Mouse (Mus musculus) bone marrow, adult 2 months (tissue): ENCODE results near the gene Eif3d. TPM values are rescaled to one million over a fixed set of nuclear protein-coding genes. Genes with fewer than 3 reads are reported as not detected.

Experiments
- H3K27ac ChIP-seq: fragments of 200-500 bp; 2 replicates; pipeline ENCODE4 v1.5.1; 2012; ENCODE audit warnings: low read depth, mild to moderate bottlenecking, control low read depth, inconsistent platforms, low read length; ENCODE audit not compliant: control insufficient read depth, poor library complexity, insufficient read depth
- H3K4me1 ChIP-seq: fragments of 200-500 bp; 2 replicates; pipeline ENCODE4 v1.6.1; 2011; ENCODE audit warnings: low read length; ENCODE audit not compliant: control insufficient read depth, insufficient read depth
- H3K4me3 ChIP-seq: fragments of 200-500 bp; replicated peaks from 2 replicates; pipeline ENCODE3; 2011; ENCODE audit warnings: mild to moderate bottlenecking, low read depth, low read length, control low read depth; ENCODE audit not compliant: control insufficient read depth
- CTCF ChIP-seq: fragments of 200-500 bp; IDR thresholded peaks from 2 replicates; pipeline ENCODE4 v1.5.1; 2011; ENCODE audit warnings: low read length, control low read depth; ENCODE audit not compliant: control insufficient read depth, insufficient read depth
- POLR2A ChIP-seq: fragments of 200-500 bp; IDR thresholded peaks from 2 replicates; pipeline ENCODE4 v1.6.1; 2011; ENCODE audit warnings: low read depth, mild to moderate bottlenecking, control low read depth, low read length, borderline replicate concordance; ENCODE audit not compliant: control insufficient read depth
- WGBS: fragments of 180-500 bp; shearing (Covaris S2); methylation state at CpG from one replicate; pipeline ENCODE4 v1.1.7; 2018; 5-methylcytosine and 5-hydroxymethylcytosine counted together
- polyA plus RNA-seq: library from polyadenylated mRNA; stranded (reverse); fragments of >200 nt; gene quantifications from 2 replicates; pipeline ENCODE4 v1.2.4, GENCODE M21; 2011; ENCODE audit warnings: low replicate concordance; ENCODE audit not compliant: missing spikeins, insufficient read depth, insufficient read length

Gene Eif3d
- polyA plus RNA-seq, 1 experiment = 79.3 TPM

DNA sequence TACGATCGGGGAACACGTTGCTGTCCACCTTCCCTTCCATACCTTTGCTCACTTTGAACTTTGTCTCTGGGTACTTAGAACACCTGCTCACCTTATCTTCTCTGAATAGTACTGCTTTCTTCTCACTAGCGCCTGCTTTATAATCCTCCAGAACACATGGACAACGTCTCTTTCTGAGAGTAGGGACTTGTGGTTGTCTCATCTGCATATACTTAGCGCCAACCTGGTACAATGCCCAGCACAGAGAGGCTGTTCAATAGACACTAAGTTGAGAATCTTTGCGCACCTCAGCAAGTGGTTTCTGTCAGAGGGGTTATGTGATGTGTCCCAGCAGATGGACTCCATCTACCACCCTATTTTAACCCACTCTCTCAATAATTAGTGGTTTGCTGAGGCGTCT is 40.8 kb downstream of the Eif3d start:
- Histone ChIP-seq H3K4me1 (peaks cover 10% of the 10 kb centered on the region), H3K4me3 (peak overlapping the region; percentile 84), H3K27ac (no peak overlapping the region; the same call in 1 of the 2 replicates)
- TF ChIP-seq POLR2A = no peak
- TF ChIP-seq CTCF = no peak
- WGBS = 40% methylated on average over 8 of the region's 8 CpGs

DNA sequence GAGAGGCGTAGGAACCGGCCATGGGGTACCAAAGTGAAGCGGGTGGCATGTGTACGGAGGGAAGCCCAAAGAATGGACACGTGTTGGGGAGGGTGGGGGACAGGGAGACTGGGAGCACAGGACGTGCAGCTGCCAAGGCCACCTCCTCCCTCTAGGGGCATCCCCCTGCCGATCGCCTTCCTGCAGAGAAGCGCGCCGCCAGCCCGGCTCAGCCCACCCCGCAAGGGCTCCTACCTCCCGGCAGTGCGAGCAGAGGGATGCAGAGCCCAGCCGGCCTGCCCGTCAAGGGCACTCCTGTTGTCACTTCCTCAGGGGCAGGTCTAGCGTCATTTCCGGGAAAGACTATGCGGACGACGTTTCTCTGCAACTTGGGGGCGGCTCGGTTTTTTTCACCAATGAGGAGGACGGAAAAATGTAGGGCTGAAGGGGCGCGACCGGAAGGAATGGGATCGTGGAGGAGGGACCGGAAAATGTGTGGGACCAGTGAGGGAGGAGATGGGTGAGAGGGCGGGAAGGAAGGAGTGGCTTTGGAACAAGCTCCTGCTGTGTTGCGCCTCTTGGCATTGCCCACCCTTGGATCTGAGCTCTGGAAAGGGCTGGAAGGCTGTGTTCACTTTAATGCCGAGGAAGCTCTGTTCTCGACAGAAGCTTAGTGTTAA is 41.8 kb downstream of the Eif3d start, which contains the start of gene Txn2:
Txn2 (minus strand) TSS at position 334 of the 659 bp plus-strand sequence.
- TF ChIP-seq POLR2A (peak; percentile 88; the same call in 1 of the 2 replicates), CTCF (no peak)
- peak within 1 kb of the TSS; percentile 84 for H3K4me3 ChIP-seq
- H3K27ac ChIP-seq = peak within 1 kb of the TSS; percentile 88
- H3K4me1 ChIP-seq = peaks cover 8% of the 10 kb centered on the region
- under 1% methylated on average over 34 of the region's 34 CpGs for WGBS

DNA sequence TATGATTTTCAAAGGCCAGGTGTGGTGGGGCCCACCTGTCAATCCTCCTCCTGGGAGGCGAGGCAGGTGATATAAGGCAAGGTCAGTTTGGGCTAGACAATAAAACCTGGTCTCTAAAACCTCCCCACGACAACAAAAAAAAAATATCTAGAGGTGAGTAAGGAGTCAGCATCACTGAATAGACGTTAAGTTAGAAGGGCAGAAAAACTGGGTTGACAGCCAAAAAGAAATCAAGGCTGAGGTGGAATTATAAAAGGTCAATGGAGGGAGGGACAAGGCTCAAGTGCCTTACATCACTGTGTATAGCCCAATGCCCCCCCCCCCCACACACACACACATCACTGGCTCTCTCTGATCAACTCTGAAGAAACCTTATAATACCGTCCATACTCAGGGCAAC is 42.5 kb downstream of the Eif3d start:
- H3K4me3 ChIP-seq = peak overlapping the region; percentile 30
- H3K27ac ChIP-seq = no peak overlapping the region
- no peak for TF ChIP-seq POLR2A
- no peak for TF ChIP-seq CTCF
- 23% methylated on average over 4 of the region's 4 CpGs for WGBS
- H3K4me1 ChIP-seq = peaks cover 6% of the 10 kb centered on the region

DNA sequence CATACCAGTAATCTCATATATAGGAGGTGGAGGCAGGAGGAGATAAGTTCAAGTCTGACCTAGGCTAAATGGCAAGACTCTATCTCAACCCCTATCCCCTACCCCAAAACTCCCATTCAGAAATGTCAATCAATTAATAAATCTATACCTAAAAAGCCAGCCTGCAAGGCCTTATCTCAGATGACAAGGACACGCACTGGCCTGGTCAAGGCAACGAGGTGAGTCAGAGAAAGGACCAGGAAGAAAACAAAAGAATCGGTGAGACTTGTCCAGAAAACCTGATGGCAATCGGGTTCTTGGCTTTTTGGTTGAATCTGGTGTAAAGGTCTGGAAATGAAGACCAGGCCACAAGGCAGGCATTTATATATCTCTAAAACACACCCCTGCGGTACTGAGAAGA is 43.7 kb downstream of the Eif3d start:
- TF ChIP-seq CTCF = no peak
- no peak for TF ChIP-seq POLR2A
- Histone ChIP-seq H3K4me3 (no peak overlapping the region), H3K27ac (no peak overlapping the region), H3K4me1 (peaks cover 4% of the 10 kb centered on the region)
- 84% methylated on average over 5 of the region's 5 CpGs for WGBS

DNA sequence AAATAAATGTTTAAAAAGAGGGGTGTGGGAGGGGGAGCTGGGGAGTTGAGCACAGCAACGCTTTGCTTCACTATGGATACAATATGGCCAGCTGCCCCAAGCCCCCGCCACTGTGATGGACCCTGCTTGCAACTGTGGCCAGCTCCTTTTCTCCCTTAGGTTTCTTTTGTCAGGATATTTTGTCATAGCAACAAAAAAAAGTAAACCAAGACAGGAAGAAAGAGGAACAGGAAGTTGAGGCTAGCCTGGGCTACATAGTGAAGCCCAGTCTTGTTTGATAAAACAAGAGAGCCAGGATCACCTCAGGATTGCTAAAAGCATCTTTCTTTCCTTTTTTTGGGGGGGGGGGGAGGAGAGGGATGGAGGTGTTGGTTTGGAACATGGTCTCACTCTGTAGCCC is 45.4 kb downstream of the Eif3d start:
- no peaks in the 10 kb centered on the region; the same call in 1 of the 2 replicates for H3K4me1 ChIP-seq
- TF ChIP-seq POLR2A = no peak
- TF ChIP-seq CTCF = no peak
- 80% methylated on average over 2 of the region's 2 CpGs for WGBS
- no peak overlapping the region for H3K27ac ChIP-seq
- no peak overlapping the region for H3K4me3 ChIP-seq

DNA sequence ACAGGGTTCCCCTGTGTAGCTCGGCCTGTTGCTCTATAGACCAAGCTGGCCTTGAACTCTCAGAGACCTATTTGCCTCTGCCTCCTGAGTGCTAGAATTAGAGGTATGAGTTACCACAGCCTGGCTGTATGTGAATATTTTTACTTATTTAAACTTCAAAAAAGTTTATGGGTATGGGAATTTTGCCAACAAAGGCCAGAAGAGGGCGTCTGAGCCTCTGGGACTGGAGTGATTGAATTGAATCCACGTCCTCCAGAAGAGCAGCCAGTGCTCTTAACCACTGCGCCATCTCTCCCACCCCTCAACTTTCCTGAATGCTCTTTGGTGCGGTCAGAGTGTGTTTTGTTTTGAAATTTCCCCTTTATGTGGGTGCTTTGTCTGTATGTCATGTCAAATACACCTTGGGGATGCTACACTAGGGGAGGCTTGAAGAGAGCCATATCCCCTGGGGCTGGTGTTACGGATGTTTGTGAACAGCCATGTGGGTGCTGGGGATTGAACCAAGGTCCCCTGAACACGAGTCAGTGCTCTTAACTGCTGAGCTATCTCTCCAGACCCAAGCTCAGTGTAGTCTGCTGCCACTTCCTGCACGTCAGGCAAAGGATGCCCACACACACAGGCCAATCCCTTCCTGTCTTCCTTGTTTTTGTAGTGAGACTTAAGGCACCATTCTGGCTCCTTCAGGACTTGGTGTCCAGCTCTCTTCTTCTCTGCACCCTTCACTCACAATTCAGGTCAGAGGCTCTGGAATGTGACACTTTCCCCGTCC is 47.2 kb downstream of the Eif3d start:
- no peak overlapping the region for H3K27ac ChIP-seq

DNA sequence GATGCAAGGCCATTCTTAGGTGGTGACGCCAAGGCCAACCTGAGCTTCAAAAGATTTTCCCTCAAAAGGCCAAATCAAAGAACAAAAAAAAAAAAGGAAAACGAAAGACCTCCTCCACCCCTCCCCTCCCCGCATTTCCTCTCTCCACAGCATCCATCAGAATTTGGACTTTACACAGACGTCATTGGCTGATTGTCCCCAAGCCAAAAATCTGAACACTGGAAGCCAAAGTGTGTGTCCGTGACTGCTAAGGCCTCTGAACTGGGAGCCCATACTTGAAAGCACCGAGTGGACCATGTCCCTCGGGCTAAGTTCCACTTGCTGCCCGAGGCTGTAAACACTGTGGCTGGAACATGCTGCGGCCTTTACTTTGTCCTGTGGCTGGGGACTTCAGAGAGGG is 47.9 kb downstream of the Eif3d start:
- no peak overlapping the region for H3K4me3 ChIP-seq
- 89% methylated on average over 9 of the region's 9 CpGs for WGBS
- no peaks in the 10 kb centered on the region; the same call in 1 of the 2 replicates for H3K4me1 ChIP-seq
- no peak overlapping the region for H3K27ac ChIP-seq
- TF ChIP-seq POLR2A (no peak), CTCF (no peak)

More for the DNA sequence above, 47.2 kb downstream of the Eif3d start:
- H3K4me1 ChIP-seq = no peaks in the 10 kb centered on the region; the same call in 1 of the 2 replicates
- 73% methylated on average over 9 of the region's 9 CpGs for WGBS
- TF ChIP-seq POLR2A (no peak), CTCF (no peak)
- H3K4me3 ChIP-seq = no peak overlapping the region

DNA sequence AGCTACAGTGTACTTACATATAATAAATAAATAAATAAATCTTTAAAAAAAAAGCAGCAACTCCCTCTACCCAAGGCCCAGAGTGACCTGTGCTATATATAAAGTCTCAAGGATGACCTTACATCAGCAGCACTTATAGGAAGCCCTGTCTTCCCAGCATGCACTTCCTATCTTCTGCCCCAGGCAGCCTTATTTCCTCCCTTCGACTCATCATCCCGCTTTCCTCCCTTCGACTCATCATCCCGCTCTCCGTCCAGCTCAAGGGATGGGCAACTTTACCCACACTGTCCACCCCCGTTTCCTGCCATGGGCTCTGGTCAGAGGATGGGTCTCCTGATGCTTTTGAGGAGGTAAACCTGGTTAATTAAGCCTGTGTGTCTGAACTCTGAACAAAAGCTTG is 49.0 kb downstream of the Eif3d start:
- 80% methylated on average over 6 of the region's 6 CpGs for WGBS
- Histone ChIP-seq H3K4me1 (no peaks in the 10 kb centered on the region; the same call in 1 of the 2 replicates), H3K4me3 (no peak overlapping the region), H3K27ac (no peak overlapping the region)
- no peak for TF ChIP-seq POLR2A
- TF ChIP-seq CTCF = no peak
